Mouse (Mus musculus) frontal cortex, adult (tissue): ENCODE data around the gene Lsm3.

Experiments used
- ATAC-seq: cut with Nextera tagmentation; 2 replicates; pipeline ENCODE4 v1.9.2; 2017; ENCODE audit warnings: mild to moderate bottlenecking, moderate library complexity, mixed read lengths; ENCODE audit not compliant: low TSS enrichment

Lsm3 gene

GRCm38 (mm10) chr6:91558565-91558964 lies 42.8 kb downstream of the Lsm3 start:
- ATAC-seq, result no peak

DNA sequence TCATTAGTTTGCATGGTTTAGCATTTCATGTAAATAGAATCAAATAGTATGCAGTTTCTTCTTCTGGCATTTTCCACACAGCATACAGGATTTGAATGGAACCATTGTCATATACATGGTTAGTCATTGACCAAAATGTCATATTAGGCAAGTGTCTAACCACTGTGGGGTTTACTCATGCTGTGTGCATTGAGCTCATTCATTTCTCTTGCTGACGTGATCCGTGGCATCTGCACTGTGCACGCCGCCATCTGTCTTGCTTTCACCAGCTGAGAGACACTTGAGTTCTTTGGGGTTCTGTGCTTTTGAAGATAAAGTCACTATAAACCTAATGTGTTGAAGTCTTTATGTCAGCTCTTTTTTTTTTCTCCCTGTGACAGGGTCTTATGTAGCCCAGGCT lies 43.6 kb downstream of the Lsm3 start:
- ATAC-seq, result peak; percentile 94

GRCm38 (mm10) chr6:91560186-91560585 lies 44.5 kb downstream of the Lsm3 start:
- no peak for ATAC-seq

- no peak for ATAC-seq
These were observed 47.3 kb downstream of the Lsm3 start for GRCm38 (mm10) chr6:91563031-91563430.

DNA sequence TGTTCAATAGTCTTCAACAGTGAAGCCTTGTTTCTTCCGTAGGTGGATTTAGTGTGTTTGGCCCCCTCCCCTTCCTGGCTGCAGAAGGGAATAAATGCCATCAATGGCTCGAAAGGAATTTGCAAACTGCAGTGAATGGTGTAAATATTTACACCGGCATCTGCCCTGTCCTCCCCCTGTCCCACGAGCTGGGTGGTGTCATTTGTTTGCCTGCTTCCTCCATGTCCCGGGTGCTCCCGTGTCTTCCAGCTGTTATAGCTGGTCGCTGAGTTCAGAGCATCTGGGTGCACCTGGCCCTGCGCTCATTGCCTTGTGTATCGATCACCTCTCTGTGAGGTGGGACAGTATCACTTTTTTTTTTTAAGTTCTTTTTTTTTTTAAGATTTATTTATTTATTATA lies 50.7 kb downstream of the Lsm3 start:
- no peak for ATAC-seq
